Mouse (Mus musculus): ENCODE data around the gene Klhl3.

DNA sequence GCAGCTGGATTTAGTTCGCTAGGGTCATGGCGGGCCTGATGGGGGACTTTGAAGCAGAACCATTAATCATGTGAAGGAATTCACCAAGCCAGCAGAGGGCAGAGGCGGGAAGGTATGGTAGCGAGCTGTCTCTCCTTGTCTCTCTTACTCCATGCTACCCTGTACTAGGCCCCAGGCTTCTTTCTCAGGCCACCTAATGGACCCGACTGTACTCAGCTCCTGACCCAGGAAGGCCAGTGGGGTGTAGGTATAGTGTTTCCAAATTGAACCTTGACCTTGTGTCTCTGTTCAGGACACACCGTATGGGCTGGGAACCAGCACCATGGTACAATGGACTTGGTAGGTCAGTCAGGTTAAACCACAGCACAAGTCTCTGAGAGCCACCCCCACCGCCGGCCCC, 129.2 kb downstream of the Klhl3 start:
- TF ChIP-seq POLR2A (IDR thresholded peaks at IDR 0.05; ENCODE audit: control insufficient read depth, extremely low read depth, insufficient read depth, low read length, poor library complexity) (no peak), CTCF (IDR thresholded peaks at IDR 0.05; ENCODE audit: borderline replicate concordance, control insufficient read depth, extremely low read depth, insufficient read depth, low read length, poor library complexity) (no peak)
